Mouse (Mus musculus) stomach, postnatal 0 days (tissue): ENCODE results near the gene Ggt1. TPM values are rescaled to one million over a fixed set of nuclear protein-coding genes. Genes with fewer than 3 reads are reported as not detected.

Experiments
- ATAC-seq: fragments of 200-750 bp; cut with Nextera tagmentation; 2 replicates; pipeline ENCODE4 v1.8.0; 2017; ENCODE audit not compliant: low FRiP score, low TSS enrichment
- DNase-seq: peaks from one replicate; pipeline ENCODE4 v3.0.0-alpha.2; 2016; ENCODE audit warnings: low spot score
- H3K27ac ChIP-seq: fragments of 300-500 bp; sonication (generic); replicated peaks from 2 replicates; pipeline ENCODE4 v1.5.1; 2014; ENCODE audit warnings: mild to moderate bottlenecking, control low read depth
- H3K27me3 ChIP-seq: fragments of 300-500 bp; sonication (generic); 2 replicates; pipeline ENCODE4 v1.6.1; 2014; ENCODE audit warnings: low read length; ENCODE audit not compliant: control insufficient read depth, insufficient read depth
- H3K36me3 ChIP-seq: fragments of 300-500 bp; sonication (generic); 2 replicates; pipeline ENCODE4 v1.6.1; 2014; ENCODE audit warnings: low read length, mixed read lengths; ENCODE audit not compliant: control insufficient read depth, insufficient read depth
- H3K4me1 ChIP-seq: fragments of 300-500 bp; sonication (generic); replicated peaks from 2 replicates; pipeline ENCODE4 v1.6.1; 2014; ENCODE audit warnings: antibody characterized with exemption; ENCODE audit not compliant: control insufficient read depth, insufficient read depth
- H3K4me2 ChIP-seq: fragments of 300-500 bp; sonication (generic); replicated peaks from 2 replicates; pipeline ENCODE4 v1.6.1; 2014; ENCODE audit warnings: low read depth, mild to moderate bottlenecking, control low read depth, moderate library complexity
- H3K4me3 ChIP-seq: fragments of 300-500 bp; sonication (generic); 2 replicates; pipeline ENCODE4 v1.5.1; 2014; ENCODE audit warnings: low read depth, low read length, control low read depth
- H3K9ac ChIP-seq: fragments of 300-500 bp; sonication (generic); 2 replicates; pipeline ENCODE4 v1.6.1; 2014; ENCODE audit warnings: mild to moderate bottlenecking, low read length, control low read depth, mixed read lengths
- H3K9me3 ChIP-seq: fragments of 300-500 bp; sonication (generic); 2 replicates; pipeline ENCODE4 v1.6.1; 2016; ENCODE audit warnings: low read length; ENCODE audit not compliant: control insufficient read depth
- CTCF ChIP-seq: IDR thresholded peaks from 2 replicates; pipeline ENCODE4 v1.5.1; 2016; ENCODE audit warnings: antibody characterized with exemption, low read depth, mild to moderate bottlenecking, moderate library complexity
- EP300 ChIP-seq: optimal IDR thresholded peaks from 2 replicates; pipeline ENCODE3; 2016; ENCODE audit warnings: antibody characterized with exemption
- WGBS: fragments of 180-500 bp; shearing (Covaris S2); extraction: QIAGEN DNeasy Blood & Tissue Kit; methylation state at CpG from one replicate; pipeline ENCODE4 v1.1.7; 2014; 5-methylcytosine and 5-hydroxymethylcytosine counted together
- polyA plus RNA-seq: library from polyadenylated mRNA; unstranded; fragments of >200 nt; fragmentation: Nextera tagmentation; extraction: Ambion mirVana; gene quantifications from 2 replicates; pipeline ENCODE4 v1.2.1, GENCODE M21; 2015

Ggt1 gene
- polyA plus RNA-seq, 1 experiment from 2014 or later = 1.9 TPM

GRCm38 (mm10) chr10:75579129-75579528 lies 17.7 kb downstream of the Ggt1 start:
- WGBS = 83% methylated on average over 6 of the region's 6 CpGs
- Histone ChIP-seq H3K27ac (no peak overlapping the region), H3K9ac (no peak overlapping the region), H3K4me3 (no peak overlapping the region), H3K4me1 (no peaks in the 10 kb centered on the region), H3K36me3 (no peaks in the 10 kb centered on the region), H3K27me3 (no peaks in the 10 kb centered on the region), H3K9me3 (no peaks in the 10 kb centered on the region), H3K4me2 (no peak overlapping the region)
- DNase-seq (no peak), ATAC-seq (no peak)
- TF ChIP-seq CTCF = no peak
- no peak for TF ChIP-seq EP300

- H3K27ac ChIP-seq = no peak overlapping the region; the same call in 1 of the 2 replicates
- no peaks in the 10 kb centered on the region for H3K9me3 ChIP-seq
- H3K36me3 ChIP-seq = no peaks in the 10 kb centered on the region
- no peak overlapping the region for H3K9ac ChIP-seq
- H3K4me1 ChIP-seq = 0 out of 2 replicates have a peak, but pooled peaks cover 2% of the 10 kb centered on the region
- no peak overlapping the region for H3K4me2 ChIP-seq
- 17% methylated on average over 20 of the region's 20 CpGs for WGBS
- peak; percentile 69 for ATAC-seq
- no peak overlapping the region for H3K4me3 ChIP-seq
- no peaks in the 10 kb centered on the region for H3K27me3 ChIP-seq
- no peak for TF ChIP-seq EP300
- TF ChIP-seq CTCF = peak; percentile 99
- peak; percentile 84 for DNase-seq
These were observed 24.6 kb downstream of the Ggt1 start for GRCm38 (mm10) chr10:75585876-75586552.

GRCm38 (mm10) chr10:75586553-75586879 lies 25.1 kb downstream of the Ggt1 start:
- H3K9ac ChIP-seq = no peak overlapping the region
- no peak overlapping the region for H3K4me2 ChIP-seq
- H3K27me3 ChIP-seq = no peaks in the 10 kb centered on the region
- DNase-seq (no peak), ATAC-seq (no peak)
- no peak overlapping the region for H3K4me3 ChIP-seq
- no peak overlapping the region; the same call in 1 of the 2 replicates for H3K27ac ChIP-seq
- WGBS = 79% methylated on average over 1 of the region's 1 CpGs
- 0 out of 2 replicates have a peak, but pooled peaks cover 2% of the 10 kb centered on the region for H3K4me1 ChIP-seq
- no peaks in the 10 kb centered on the region for H3K36me3 ChIP-seq
- no peaks in the 10 kb centered on the region for H3K9me3 ChIP-seq
- TF ChIP-seq EP300 (no peak), CTCF (no peak)

- 70% methylated on average over 4 of the region's 4 CpGs for WGBS
- 0 out of 2 replicates have a peak overlapping the region, but pooled peaks have one; percentile 18 for H3K27ac ChIP-seq
- no peak for DNase-seq
These were observed 26.4 kb downstream of the Ggt1 start for GRCm38 (mm10) chr10:75587781-75588180.

GRCm38 (mm10) chr10:75588336-75588735 lies 26.9 kb downstream of the Ggt1 start:
- no peak for ATAC-seq
- no peak overlapping the region for H3K9ac ChIP-seq
- 0 out of 2 replicates have a peak overlapping the region, but pooled peaks have one; percentile 13 for H3K27ac ChIP-seq

More at GRCm38 (mm10) chr10:75587781-75588180, 26.4 kb downstream of the Ggt1 start:
- TF ChIP-seq CTCF (no peak), EP300 (no peak)
- Histone ChIP-seq H3K9ac (no peak overlapping the region), H3K4me3 (no peak overlapping the region), H3K27me3 (no peaks in the 10 kb centered on the region), H3K36me3 (no peaks in the 10 kb centered on the region), H3K4me2 (no peak overlapping the region), H3K9me3 (no peaks in the 10 kb centered on the region), H3K4me1 (0 out of 2 replicates have a peak, but pooled peaks cover 5% of the 10 kb centered on the region)
- ATAC-seq = no peak

GRCm38 (mm10) chr10:75589129-75589528 lies 27.7 kb downstream of the Ggt1 start, which contains the start of gene Ggt5:
Ggt5 (plus strand) TSS chr10:75589340.
- DNase-seq (peak; percentile 43), ATAC-seq (peak; percentile 44; the same call in 1 of the 2 replicates)
- TF ChIP-seq CTCF (no peak), EP300 (no peak)
- peak within 1 kb of the TSS; percentile 13; the same call in 1 of the 2 replicates for H3K9ac ChIP-seq
- no peaks in the 10 kb centered on the region for H3K9me3 ChIP-seq
- no peaks in the 10 kb centered on the region for H3K36me3 ChIP-seq
- H3K27ac ChIP-seq = peak within 1 kb of the TSS; percentile 67
- 0 out of 2 replicates have a peak, but pooled peaks cover 5% of the 10 kb centered on the region for H3K4me1 ChIP-seq
- WGBS = 7% methylated on average over 5 of the region's 5 CpGs
- peak within 1 kb of the TSS; percentile 13 for H3K4me2 ChIP-seq
- H3K27me3 ChIP-seq = no peaks in the 10 kb centered on the region
- H3K4me3 ChIP-seq = peak within 1 kb of the TSS; percentile 23

More at GRCm38 (mm10) chr10:75588336-75588735, 26.9 kb downstream of the Ggt1 start:
- no peaks in the 10 kb centered on the region for H3K36me3 ChIP-seq
- H3K4me1 ChIP-seq = 0 out of 2 replicates have a peak, but pooled peaks cover 5% of the 10 kb centered on the region
- H3K9me3 ChIP-seq = no peaks in the 10 kb centered on the region
- no peak for DNase-seq
- TF ChIP-seq EP300 (no peak), CTCF (no peak)
- whole genome bisulfite sequencing = 42% methylated on average over 5 of the region's 5 CpGs
- no peaks in the 10 kb centered on the region for H3K27me3 ChIP-seq
- H3K4me3 ChIP-seq = no peak overlapping the region
- H3K4me2 ChIP-seq = no peak overlapping the region
